In the genomic region with DNA sequence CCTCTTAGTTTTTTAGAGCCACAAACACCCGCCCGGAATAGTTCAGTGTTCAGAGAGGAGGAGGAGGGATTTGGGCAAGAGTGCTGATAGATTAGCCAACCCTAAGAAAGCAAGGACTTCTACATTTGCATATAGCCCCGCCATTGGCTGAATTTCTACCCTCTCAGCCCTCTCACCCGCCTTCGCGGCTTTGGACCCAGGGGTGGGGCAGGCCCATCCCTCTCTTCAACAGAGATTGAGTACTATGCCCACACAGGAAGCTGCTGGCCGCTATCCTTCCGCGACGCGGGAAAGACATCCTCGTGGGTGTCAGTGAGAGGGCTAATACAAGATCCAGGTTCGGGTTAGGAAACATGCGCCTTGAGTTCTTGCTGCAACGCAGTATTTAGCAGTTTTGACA, we compare ENCODE assay signal across 8 mouse cellular contexts. TPM values are rescaled to one million over a fixed set of nuclear protein-coding genes. Genes with fewer than 3 reads are reported as not detected.
DNase-seq lines count a peak whose midpoint lies in the region; ATAC-seq and TF ChIP-seq lines count a peak whose summit lies in the region.

No protein-coding gene starts in this region.

- H3K4me1 ChIP-seq in ES-E14 (ENCODE audit: control insufficient read depth in 2 of 2, insufficient read depth in 2 of 2, low read length in 2 of 2, poor library complexity in 1 of 2): peaks cover 3 to 15% of the 10 kb centered on the region in 2 experiments; a peak in 3 of 4 replicates
- peaks cover 10% of the 10 kb centered on the region for H3K4me1 ChIP-seq in forebrain, embryonic 11.5 days (replicated peaks; ENCODE audit: control insufficient read depth, insufficient read depth, low read length)

- in situ Hi-C loops in ES-E14 (cut with MboI; ENCODE audit: low sequenced_read_pairs in 2 of 2, unreplicated experiment in 2 of 2): loop anchor here (10.0 kb wide), 2 partner anchors 82 to 112 kb away; a partner anchor contains a TSS

- WGBS in forebrain, embryonic 11.5 days: 1% methylated on average over 15 of the region's 15 CpGs

- no peaks in the 10 kb centered on the region for H3K36me3 ChIP-seq in ES-E14 (ENCODE audit: control insufficient read depth, insufficient read depth, low read length, poor library complexity, severe bottlenecking)
- no peaks in the 10 kb centered on the region for H3K36me3 ChIP-seq in forebrain, embryonic 11.5 days (ENCODE audit: control insufficient read depth, insufficient read depth, low read length)

- intact Hi-C loops in heart, postnatal 10 days (cut with DNase I): no loop called here

- no peak overlapping the region for H3K9ac ChIP-seq in ES-E14 (ENCODE audit: insufficient read depth, low read depth, low read length, poor library complexity, severe bottlenecking)
- no peak overlapping the region for H3K9ac ChIP-seq in forebrain, embryonic 11.5 days (ENCODE audit: low read length)

- no peaks in the 10 kb centered on the region for H3K9me3 ChIP-seq in ES-E14 (ENCODE audit: control insufficient read depth, insufficient read depth, low read depth, low read length)
- no peaks in the 10 kb centered on the region for H3K9me3 ChIP-seq in forebrain, embryonic 11.5 days (ENCODE audit: control insufficient read depth, low read length)

- H3K4me3 ChIP-seq in ES-E14 (ENCODE audit: insufficient read depth in 1 of 2, low read depth in 1 of 2, low read length in 2 of 2, poor library complexity in 1 of 2, severe bottlenecking in 1 of 2): peak overlapping the region in 1 of 2 experiments; percentile 62; a peak in 1 of 4 replicates
- peak overlapping the region; percentile 1; the same call in 1 of the 2 replicates for H3K4me3 ChIP-seq in forebrain, embryonic 11.5 days (ENCODE audit: low read depth, low read length)

- peak; percentile 69 for DNase-seq in ES-E14 (ENCODE audit: low read depth, low spot score)
- DNase-seq in adrenal gland, postnatal 25 days: peak; percentile 79
- DNase-seq in forebrain, embryonic 11.5 days (ENCODE audit: low spot score): peak; percentile 85
- peak; percentile 85 to 89 for DNase-seq in heart, postnatal 10 days
- peak; percentile 84 to 92 for DNase-seq in kidney, postnatal 25 days
- peak; percentile 89 for DNase-seq in lung, postnatal 36 days
- peak; percentile 51 for DNase-seq in retina, postnatal 7 days (ENCODE audit: low read depth, low spot score)
- no peak for DNase-seq in layer of hippocampus, adult 9-10 months (ENCODE audit: low spot score)

- peaks cover 81% of the 10 kb centered on the region for H3K27me3 ChIP-seq in forebrain, embryonic 11.5 days (ENCODE audit: control insufficient read depth, insufficient read depth, low read length)

- ATAC-seq in forebrain, embryonic 11.5 days (replicated peaks; ENCODE audit: low FRiP score): peak; percentile 85

- H3K27ac ChIP-seq in ES-E14 (ENCODE audit: insufficient read depth, low read depth, low read length, poor library complexity, severe bottlenecking): no peak overlapping the region
- H3K27ac ChIP-seq in forebrain, embryonic 11.5 days (ENCODE audit: low read depth, low read length): no peak overlapping the region

- H3K4me2 ChIP-seq in forebrain, embryonic 11.5 days (ENCODE audit: low read depth, low read length, severe bottlenecking): peak overlapping the region; percentile 31; the same call in 1 of the 2 replicates

TF ChIP-seq in ES-E14, 5 proteins besides CTCF, POLR2A, EP300 and RAD21:
- TF ChIP-seq MAFK (IDR thresholded peaks at IDR 0.05; ENCODE audit: insufficient read depth, low read depth, low read length) (no peak), HCFC1 (IDR thresholded peaks at IDR 0.05; ENCODE audit: borderline replicate concordance, insufficient read depth, low read length) (no peak), ZNF384 (IDR thresholded peaks at IDR 0.05; ENCODE audit: low read depth, low read length) (no peak), ZC3H11A (IDR thresholded peaks at IDR 0.05; ENCODE audit: borderline replicate concordance, low read depth, low read length) (no peak), CHD2 (IDR thresholded peaks at IDR 0.05; ENCODE audit: low read depth, low read length) (no peak)

RNA-seq across cellular contexts. Expression of a gene that starts 1.4 kb away (rescaled TPM):
- 2.6 and 2.8 TPM in 2 replicates for total RNA-seq in ES-E14 (2012; rRNA removed)
- total RNA-seq in adrenal gland, postnatal 25 days (2021): 1.8 and 2.5 TPM in 2 replicates
- polyA plus RNA-seq in forebrain, embryonic 11.5 days (2014; fragmentation: Nextera tagmentation; extraction: Ambion mirVana): 7.0 and 8.5 TPM in 2 replicates
- under 1 TPM; 0.17 to 0.60 TPM for total RNA-seq in heart, postnatal 10 days (2021)

RNA-seq across cellular contexts. Expression of a gene that starts 18.2 kb away (rescaled TPM):
- total RNA-seq in ES-E14 (2012; rRNA removed): 0.42 and 1.5 TPM in 2 replicates
- total RNA-seq in adrenal gland, postnatal 25 days (2021): 0.27 TPM in 1 of 2 replicates, not detected in the other
- polyA plus RNA-seq in forebrain, embryonic 11.5 days (2014; fragmentation: Nextera tagmentation; extraction: Ambion mirVana): 1.5 and 2.4 TPM in 2 replicates
- total RNA-seq in heart, postnatal 10 days (2021): not detected

RNA-seq across cellular contexts. Expression of a gene that starts 24.1 kb away (rescaled TPM):
- 0.04 and 0.16 TPM in 2 replicates for total RNA-seq in ES-E14 (2012; rRNA removed)
- not detected in 2 replicates for total RNA-seq in adrenal gland, postnatal 25 days (2021)
- polyA plus RNA-seq in forebrain, embryonic 11.5 days (2014; fragmentation: Nextera tagmentation; extraction: Ambion mirVana): 0.39 TPM in 1 of 2 replicates, not detected in the other
- 1 to 10 TPM; 1.7 to 2.1 TPM for total RNA-seq in heart, postnatal 10 days (2021)

RNA-seq across cellular contexts. Expression of a gene that starts 59.8 kb away (rescaled TPM):
- total RNA-seq in ES-E14 (2012; rRNA removed): 1.1 and 4.9 TPM in 2 replicates
- total RNA-seq in adrenal gland, postnatal 25 days (2021): 15.5 and 16.1 TPM in 2 replicates
- 5.8 and 6.7 TPM in 2 replicates for polyA plus RNA-seq in forebrain, embryonic 11.5 days (2014; fragmentation: Nextera tagmentation; extraction: Ambion mirVana)
- total RNA-seq in heart, postnatal 10 days (2021): 10 to 100 TPM; 10.7 to 11.0 TPM
